Mouse (Mus musculus) natural killer cell, adult 2 months (primary cell): Measurements from ENCODE around the gene Nkd2.

ENCODE experiments used
- DNase-seq, 2 experiments: peaks; one replicate each; pipeline ENCODE4 v3.0.0; 2022; ENCODE audit warnings: low spot score in 2 of 2

Gene Nkd2

GRCm38 (mm10) chr13:73847465-73847836 is at the start of gene Nkd2:
Nkd2 (minus strand) TSS chr13:73847631.
- peak; percentile 36 to 56 for DNase-seq

DNA sequence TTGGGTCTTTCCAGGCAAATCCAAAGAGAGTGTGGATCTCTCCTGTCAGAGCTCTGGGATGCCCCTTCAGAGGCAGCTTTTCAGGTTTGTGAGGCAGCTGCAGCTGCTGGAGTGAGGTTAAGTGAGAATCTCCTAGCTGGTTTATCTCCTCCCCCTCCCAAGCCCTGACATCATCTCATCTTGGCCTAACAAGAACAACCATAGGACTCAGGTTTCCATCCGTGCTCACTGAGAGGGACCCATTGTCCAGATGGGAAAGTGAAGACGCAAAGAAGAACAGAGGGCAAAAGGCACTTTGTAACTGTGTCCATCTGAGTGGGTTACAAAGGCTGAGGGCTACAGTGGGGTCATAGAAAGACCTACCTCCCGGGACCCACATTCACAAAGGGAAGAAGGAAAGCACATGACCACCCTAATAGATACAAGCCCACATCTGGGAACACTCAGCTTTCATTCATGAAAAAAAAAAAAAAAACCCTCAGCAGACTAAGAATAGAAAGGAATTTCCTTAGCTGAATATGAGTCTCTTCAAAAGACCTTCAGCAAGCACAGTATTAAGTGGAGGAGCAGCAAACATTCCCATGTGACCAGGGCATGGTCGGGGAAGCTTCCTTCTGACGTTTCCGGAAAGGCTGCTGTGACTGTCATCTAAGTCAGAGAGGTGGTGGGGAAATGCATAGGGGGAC is 45.2 kb upstream of the Nkd2 start:
- no peak for DNase-seq

- DNase-seq: no peak
Measured at GRCm38 (mm10) chr13:73887415-73887874, 40.0 kb upstream of the Nkd2 start.

DNA sequence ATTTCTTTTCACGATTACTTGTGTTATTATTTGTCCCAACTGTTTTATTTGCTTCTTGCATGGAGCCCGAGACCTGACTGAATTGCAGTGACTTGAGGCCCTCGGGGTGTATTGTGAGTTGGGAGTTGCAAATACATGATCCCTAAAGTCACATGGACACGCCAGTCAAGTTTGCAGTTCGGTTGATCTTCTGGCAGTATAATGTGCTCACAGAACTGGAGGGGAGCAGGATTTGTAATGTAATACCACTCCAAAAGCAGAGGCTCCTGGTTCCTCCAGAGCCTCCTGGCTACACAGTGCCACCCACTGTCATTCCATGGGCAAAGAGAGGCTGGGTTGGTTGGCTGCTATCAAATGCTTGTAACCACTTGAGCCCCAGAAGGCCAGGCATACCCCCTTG is 39.2 kb upstream of the Nkd2 start:
- DNase-seq: no peak

- no peak for DNase-seq
Measured at GRCm38 (mm10) chr13:73886066-73886465, 38.6 kb upstream of the Nkd2 start.

- no peak for DNase-seq
Measured at GRCm38 (mm10) chr13:73885656-73886055, 38.2 kb upstream of the Nkd2 start.

DNA sequence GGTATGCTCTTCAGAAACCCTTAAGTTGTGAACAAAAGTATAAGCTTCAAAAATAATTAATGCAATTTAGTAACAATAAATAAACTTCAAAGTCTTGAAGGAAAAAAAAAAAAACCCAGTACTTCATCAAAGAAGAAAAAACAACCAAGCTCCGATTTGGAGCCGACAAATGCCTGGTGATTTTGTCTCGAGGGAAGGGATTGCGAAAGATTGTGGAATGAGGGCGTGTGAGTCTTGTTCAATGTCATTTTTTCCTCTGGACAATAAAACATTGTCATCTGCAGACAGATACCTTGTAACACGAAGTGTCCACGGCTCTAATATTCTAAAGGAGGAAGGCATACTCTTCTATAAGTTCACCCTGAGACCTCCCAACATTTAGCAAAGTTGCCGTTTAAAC is 33.9 kb upstream of the Nkd2 start:
- no peak for DNase-seq

- peak; percentile 27 to 41 for DNase-seq
Measured at GRCm38 (mm10) chr13:73879824-73880223, 32.4 kb upstream of the Nkd2 start.

- DNase-seq: no peak
Measured at GRCm38 (mm10) chr13:73872159-73872558, 24.7 kb upstream of the Nkd2 start.

DNA sequence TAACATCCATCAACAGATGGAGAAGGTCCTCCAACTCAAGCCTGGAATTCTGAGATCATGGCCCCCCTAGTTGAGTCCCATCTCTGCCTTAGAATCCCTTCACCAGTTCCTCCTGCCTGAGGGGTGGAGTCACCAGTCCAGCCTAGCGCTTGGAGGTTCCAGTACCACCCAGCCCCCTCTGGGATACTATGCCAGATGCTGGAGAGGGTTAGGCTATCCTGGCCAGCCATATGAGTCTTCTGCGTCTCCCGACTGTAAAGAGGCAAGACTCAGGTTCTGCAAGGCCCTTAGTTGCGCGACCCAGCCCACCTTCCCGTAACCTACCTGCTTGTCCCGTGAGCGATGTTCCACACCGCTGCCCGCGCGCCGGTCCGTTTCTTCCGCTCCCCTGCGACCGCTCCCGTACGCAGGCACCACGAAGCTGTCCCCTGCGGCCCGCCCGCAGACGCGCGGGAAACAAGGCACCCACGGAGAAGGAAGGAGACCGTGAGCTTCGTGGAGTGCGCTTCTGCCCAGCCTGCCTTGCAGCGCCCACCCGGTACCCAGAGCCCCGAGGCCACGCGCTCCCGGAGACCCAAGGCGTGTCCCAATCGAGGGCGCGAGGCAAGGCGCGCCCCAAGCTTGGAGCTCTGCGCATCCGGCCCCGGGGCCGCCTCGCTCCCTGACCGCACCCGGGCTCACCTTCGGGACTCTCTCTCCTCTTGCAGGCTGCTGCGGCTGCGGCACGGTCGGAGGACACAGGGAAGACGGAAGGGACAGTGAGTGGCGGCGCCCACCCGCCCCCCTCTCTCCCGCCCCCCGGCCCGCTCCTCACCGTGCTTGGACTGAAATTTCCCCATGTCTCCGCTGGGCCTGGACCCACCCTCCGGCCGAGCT is 604 bp downstream of the Nkd2 start:
- DNase-seq: no peak

DNA sequence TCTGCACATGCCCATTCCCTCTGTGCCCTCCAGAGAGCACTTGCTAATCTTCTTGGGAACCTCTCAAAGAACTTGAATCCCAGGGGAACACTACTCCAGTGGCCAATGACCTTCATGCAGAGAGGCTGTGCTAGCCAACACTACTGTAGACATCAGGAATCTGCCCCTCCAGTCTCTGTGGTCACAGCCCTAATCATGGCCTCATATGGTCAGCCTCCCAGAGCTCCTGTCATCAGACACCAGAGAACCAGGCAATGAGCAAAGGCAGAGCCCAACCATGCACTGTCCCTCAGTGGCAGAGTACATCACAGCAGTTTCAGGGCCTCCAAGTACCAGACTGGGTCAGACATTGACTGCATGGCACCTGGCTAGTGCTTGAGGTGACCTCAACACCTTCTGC is 4.7 kb downstream of the Nkd2 start:
- no peak for DNase-seq

DNA sequence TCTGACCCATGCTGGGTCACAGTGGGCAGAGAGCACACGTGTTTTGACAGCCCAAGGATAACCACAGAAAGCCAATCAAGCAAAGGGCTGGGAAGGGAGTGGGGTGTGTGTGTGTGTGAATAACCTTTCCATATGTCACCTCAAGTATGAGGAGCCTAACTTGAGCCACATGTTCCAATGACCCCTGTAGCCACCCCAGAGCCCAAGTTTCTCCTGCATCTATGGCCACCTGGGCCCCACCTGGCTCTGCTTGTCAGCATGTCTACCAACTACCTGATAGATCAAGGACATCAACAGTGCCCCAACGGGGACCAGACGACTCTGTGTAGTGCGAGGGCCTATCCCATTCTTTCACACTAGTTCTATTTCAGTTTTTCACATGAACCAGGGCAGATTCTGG is 7.7 kb downstream of the Nkd2 start:
- no peak for DNase-seq

GRCm38 (mm10) chr13:73839137-73839548 is 8.3 kb downstream of the Nkd2 start:
- no peak for DNase-seq

DNA sequence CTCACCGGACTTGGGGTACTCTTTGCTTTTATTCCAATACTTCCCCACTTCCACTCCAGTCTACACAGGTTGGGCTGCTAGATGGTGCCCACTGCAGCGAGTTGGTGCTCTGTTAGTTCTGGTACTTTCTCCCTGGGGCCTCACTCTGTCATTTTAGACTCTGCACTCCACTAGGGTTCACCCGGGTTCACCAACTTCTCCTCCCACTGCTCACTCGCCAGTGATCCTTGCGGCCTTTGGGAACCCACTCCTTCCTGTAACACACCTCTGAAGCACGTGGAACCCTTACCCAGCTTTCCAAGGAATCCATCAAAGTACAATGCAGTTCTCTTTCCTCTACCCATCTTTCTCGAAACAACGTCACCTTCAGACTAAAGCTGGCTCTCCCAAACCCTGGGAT is 9.7 kb downstream of the Nkd2 start:
- no peak for DNase-seq

DNA sequence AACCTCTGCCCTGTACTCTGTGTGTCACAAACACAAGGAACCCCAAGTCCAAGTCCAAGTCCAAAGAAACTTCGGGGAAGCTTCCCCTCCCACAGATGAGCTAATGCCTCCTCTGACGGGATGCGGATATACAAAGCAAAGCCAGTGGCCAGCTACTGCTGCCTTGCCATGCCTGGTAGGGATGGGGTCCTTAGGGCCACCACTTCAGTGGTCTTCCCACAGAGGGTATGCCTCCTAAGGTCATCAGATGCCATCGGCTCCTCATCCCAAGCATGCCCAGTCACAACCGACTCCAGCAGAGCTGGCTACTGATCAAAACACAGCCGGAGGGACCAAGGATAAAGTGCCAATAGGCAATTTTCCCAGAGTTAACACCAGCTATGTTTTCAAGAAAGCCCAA is 10.9 kb downstream of the Nkd2 start:
- no peak for DNase-seq

GRCm38 (mm10) chr13:73835791-73836190 is 11.6 kb downstream of the Nkd2 start:
- no peak for DNase-seq

DNA sequence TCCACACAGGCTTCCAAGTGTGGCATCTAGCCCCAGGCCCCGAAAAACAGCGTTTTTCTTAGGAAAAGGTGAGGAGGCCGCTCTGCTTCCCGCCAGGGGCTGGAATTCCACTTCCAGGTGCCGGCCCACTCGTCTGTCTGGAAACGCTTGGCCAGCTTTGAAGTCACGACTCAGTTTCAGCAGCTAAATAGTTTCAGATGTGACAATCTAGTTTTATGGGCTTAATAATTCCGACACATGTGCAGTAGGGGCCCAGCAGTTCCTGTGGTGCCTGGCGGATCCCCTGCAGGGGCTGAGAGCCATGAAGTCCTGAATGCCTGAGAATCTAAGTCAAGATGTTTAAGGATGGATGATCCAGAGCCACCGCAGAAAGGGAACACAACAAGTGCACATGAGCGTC is 13.6 kb downstream of the Nkd2 start:
- no peak for DNase-seq

GRCm38 (mm10) chr13:73831486-73831885 is 15.9 kb downstream of the Nkd2 start:
- DNase-seq: peak; percentile 17 to 22

GRCm38 (mm10) chr13:73827243-73827642 is 20.2 kb downstream of the Nkd2 start:
- no peak for DNase-seq

DNA sequence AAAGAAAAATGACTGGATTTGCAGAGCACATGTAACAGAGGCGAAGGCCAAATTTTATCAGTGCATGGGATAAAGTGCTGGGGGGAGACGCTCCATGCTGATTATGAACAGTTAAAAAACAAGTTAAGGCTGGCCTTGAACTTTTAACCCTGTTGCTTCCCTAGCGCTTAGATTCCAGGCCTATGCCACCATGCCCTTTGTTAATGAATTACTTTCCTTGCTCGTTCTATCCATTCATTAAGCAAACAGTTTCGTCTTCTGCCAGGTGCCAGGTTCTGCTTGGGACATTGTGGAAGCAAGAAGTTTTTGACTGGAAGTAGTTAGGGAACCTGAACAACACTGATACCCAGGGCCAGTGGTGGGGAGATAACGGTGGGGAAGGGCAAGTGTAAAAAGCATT is 23.7 kb downstream of the Nkd2 start:
- no peak for DNase-seq

- DNase-seq: peak; percentile 51 to 69
Measured at GRCm38 (mm10) chr13:73822187-73822800, 25.1 kb downstream of the Nkd2 start.

DNA sequence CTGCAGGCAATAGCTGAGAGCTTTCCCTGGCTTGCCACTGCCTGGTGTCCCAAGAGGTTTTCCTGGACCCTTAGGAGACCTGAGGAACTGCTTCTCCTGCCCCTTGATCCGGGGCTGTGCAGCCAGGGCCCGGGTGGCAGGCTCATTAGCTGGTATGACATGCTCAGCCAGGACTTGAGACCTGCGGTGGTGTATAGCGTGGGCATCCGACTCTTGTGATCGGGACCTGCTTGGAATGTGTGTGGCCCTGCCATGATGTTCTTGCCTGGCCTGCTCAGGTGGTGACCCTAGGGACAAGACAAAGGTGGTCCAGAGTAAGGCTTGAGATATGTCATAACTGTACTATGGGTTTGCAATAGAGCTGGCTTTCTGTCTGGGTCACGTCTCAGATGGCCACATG is 26.2 kb downstream of the Nkd2 start:
- DNase-seq: no peak

- no peak for DNase-seq
Measured at GRCm38 (mm10) chr13:73818921-73819320, 28.5 kb downstream of the Nkd2 start.
